Mouse (Mus musculus) spleen, embryonic (tissue): ENCODE measurements around the gene Clstn2.

Source experiments
- CTCF ChIA-PET: fragments of 350-600 bp; sonication (Branson Sonifier 250); formaldehyde crosslinking; loops from one replicate; lab custom pipeline; 2022; lab: Charles Lee

Clstn2 gene

DNA sequence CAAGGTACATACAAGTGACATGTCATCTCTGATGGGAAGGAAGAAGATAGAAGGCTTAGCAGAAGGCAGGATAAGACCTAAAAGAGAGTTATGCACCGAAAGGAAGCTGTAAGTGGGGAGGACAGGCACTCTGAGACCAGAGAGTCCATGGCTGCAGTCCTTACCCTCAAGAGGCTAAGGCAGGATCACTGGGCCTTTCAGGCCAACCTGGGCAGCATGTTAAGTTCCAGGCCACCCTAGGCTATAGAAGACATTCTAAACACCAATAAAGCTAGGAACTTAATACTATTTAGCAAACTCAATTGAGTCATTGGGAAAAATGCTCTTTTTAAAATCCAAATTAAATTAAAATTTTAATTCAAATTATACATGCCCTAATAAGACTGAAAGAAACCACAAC lies 258.0 kb downstream of the Clstn2 start:
- CTCF ChIA-PET: no interaction called here

GRCm38 (mm10) chr9:97773911-97774310 lies 259.1 kb downstream of the Clstn2 start:
- CTCF ChIA-PET: no interaction called here

- CTCF ChIA-PET: no interaction called here
These were observed 260.6 kb downstream of the Clstn2 start for GRCm38 (mm10) chr9:97772431-97772830.

DNA sequence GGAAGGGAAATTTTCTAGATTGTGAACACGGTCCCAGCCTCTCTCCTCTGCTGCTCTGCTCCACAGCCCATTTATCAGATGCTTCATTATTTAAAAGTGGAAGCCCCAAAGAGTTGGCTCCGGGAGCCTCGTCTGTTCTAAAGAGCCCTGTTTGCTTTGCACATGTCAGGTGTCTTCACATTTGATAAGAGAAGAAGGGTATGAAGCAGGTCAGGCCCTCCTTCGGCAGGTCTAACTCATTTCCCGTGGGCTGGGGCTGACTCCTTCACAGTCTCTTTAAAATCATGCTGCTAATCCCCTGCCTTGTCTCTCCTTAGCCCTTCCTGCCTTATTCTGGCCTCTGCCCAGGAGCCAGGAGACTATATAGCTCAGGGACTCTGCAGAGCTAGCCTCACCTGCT lies 263.6 kb downstream of the Clstn2 start:
- CTCF ChIA-PET: no interaction called here

GRCm38 (mm10) chr9:97765251-97765767 lies 267.7 kb downstream of the Clstn2 start:
- CTCF ChIA-PET: no interaction called here

DNA sequence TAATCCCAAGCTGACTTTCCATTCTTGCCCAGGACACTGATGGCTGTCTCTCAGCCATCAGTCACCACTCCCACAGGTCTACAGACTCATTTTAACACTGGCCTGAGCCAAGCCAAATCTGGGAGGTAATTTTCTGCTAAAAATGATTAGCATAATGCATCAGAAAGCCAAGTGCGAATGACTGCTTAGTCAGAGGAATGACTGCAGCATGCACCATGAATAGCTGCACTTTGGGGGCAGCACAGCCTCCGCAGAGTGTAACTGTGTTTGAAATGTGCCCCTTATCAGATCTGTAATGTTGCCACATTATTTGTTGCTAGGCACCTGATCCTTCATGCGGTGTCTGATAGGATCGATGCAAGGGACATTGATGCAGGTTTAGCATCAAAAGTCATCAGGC lies 269.9 kb downstream of the Clstn2 start:
- CTCF ChIA-PET: no interaction called here

DNA sequence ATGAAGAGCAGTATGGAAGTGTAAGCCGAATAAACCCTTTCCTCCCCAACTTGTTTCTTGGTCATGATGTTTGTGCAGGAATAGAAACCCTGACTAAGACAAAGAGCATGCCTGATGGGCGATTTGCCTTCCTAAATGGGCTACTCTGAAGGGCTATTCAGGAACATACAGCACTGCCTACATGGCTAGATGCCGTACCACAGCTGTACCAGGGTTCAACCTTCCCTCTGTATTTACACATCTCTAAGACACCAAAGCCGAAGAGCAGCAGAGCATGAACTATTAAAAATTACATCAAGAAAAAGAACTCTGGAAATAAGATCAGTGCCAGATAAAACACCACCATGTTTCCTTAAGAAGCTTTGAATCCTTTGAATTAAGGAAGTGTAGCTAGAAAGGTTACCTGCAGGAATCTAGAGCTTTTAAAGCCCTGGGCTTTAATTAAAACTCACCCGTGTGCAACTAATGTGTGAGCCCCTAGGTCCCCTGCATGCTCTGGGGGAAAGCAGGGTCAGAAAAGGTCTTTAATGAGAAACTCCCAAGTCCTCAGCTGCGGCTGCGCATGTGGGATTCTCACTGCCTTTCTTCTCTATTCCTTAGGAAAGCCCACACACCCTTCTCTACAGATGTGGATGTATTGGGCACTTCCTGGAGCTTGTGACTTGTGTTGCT lies 277.2 kb downstream of the Clstn2 start:
- CTCF ChIA-PET: no interaction called here

- CTCF ChIA-PET: no interaction called here
These were observed 279.3 kb downstream of the Clstn2 start for GRCm38 (mm10) chr9:97753715-97754114.

DNA sequence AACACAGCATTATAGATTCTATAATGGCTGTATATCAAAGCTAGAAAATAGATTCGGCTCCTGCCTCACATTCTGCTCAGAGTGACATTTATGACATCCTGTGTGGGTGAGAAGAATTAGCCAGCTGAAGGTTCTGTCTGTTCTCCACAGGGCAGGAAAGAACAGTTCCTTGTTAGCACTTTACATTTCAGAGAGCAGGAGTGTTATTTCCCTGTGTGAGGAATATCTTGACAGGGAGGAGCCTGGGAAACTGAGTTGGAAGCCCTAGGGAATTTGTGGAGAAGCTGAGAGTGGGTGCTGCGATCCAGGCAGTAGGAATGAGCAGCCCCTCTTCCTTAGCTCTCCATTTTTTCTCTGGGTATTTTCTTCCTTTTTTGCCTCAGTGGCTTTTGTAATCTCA lies 286.4 kb downstream of the Clstn2 start:
- CTCF ChIA-PET: no interaction called here

DNA sequence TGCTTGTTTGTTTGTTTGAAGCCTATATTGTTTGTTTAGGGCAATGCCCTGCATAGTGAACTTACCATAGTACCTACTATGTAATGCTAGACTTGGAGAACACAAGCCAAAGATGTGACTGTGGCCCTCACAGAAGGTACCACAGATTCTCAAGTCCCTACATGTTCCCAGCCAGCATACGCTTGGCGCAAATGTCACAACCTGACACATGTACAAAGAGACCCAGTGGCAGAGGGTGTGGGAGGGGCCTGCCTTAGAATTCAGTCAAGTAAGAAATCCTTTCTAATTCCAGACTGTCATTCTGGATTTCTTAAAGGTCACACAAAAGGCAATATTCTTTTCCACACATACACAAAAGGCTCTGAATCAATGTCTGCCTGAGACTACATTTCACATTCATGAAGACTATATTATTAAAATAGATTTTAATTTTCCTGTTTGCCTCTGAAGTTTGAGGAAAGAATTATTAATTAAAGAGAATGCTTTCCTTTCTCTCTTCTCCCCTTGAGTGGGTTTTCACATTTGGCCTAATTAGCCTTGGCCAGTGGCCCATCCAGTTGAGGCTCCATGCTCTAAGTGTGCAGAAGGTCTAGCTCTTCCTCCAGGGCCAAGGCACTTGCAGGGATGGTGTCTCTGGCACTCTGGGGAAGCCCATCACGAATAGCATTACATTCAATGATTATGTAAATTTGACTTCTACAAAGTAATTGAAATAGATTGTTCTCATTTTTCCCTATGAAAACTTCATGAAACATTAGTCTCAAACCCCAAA lies 305.1 kb downstream of the Clstn2 start:
- CTCF ChIA-PET: no interaction called here

- CTCF ChIA-PET: no interaction called here
These were observed 315.3 kb downstream of the Clstn2 start for GRCm38 (mm10) chr9:97717728-97718127.

- CTCF ChIA-PET: no interaction called here
These were observed 316.0 kb downstream of the Clstn2 start for GRCm38 (mm10) chr9:97717005-97717404.

GRCm38 (mm10) chr9:97712888-97713287 lies 320.1 kb downstream of the Clstn2 start:
- CTCF ChIA-PET: no interaction called here

GRCm38 (mm10) chr9:97703901-97704503 lies 329.0 kb downstream of the Clstn2 start:
- CTCF ChIA-PET: no interaction called here

DNA sequence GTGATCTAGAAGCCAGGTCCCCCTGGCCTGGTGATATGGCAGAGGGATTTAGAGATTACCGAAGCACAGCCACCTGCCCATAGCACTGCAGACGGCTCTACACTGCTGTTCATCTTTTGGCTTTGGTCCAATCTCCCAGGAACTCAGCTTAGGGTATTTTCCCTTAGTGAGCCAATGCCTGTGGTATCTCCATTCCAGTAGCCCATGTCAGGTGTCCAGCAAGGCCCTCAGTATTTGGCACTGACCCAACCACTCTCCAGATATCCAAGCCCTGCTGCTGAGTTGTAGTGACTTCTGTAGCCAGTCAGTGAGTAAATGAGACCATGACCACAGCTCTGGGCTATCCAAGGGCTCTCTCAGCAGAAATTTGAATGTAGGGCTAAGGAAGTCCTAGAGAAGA lies 330.0 kb downstream of the Clstn2 start:
- CTCF ChIA-PET: no interaction called here

- CTCF ChIA-PET: no interaction called here
These were observed 333.0 kb downstream of the Clstn2 start for GRCm38 (mm10) chr9:97699983-97700382.

DNA sequence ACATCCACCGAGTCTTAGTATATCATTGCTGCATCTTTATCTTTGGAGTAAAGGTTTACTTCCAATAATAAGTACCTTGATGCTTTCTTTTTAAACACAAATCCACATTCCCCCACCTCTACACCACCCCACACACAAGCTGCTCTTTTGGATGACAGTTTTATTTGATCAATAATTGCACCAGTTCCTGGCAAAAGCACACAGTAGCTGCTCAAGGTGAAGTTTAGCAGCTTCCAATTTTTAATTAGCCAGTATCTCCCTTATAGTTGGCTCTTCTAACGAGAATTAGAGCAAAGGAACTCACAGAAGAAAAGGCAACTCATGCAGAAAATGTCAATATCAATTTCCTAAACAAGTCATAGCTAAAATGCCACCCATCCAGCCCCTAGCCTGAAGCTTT lies 334.0 kb downstream of the Clstn2 start:
- CTCF ChIA-PET: no interaction called here

DNA sequence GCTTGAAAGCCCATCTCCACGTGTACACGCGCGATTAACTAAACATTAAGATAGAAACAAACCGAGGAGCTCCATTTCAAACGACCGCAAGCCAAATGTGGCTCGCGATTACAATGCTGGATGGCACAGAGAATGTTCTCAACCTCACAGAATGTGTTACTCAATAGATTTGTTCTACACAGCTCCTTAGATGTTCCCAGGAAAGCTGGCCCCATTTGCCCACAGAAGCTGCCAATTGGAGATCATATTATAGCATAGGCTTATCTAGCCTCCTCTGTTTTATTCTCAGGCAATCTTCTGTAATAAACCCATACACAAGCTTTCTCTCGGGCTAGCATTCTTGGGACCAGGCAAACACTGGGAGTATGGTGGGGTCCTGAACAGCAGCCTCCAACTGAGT lies 334.9 kb downstream of the Clstn2 start:
- CTCF ChIA-PET: no interaction called here

DNA sequence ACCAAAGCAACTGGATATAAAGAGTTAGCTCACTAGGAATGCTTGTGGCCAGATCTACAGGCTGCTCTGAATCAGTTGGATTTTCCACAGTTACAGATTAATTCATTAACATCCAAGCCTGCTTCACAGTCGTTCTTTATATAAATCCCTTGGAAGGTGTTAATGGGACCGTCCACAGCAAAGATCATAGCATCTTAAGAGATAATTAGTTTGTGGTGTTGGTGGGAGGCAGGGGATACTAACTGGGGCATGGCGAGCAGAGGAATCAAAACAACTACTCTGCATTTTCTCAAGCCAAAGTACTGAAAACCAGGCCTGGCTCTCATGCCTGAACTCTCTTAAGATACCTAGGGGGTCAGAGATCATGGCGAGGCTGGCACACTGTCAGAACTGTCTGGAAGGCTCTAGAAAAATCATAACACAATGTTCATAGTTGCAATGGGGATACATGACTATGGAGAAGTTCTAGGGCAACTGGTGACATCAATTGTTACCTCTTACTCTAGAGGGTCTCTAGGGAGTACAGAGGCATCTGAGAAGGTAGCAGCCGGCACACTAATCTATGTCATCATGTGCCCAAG lies 336.2 kb downstream of the Clstn2 start:
- CTCF ChIA-PET: no interaction called here

- CTCF ChIA-PET: no interaction called here
These were observed 337.7 kb downstream of the Clstn2 start for GRCm38 (mm10) chr9:97695278-97695677.

DNA sequence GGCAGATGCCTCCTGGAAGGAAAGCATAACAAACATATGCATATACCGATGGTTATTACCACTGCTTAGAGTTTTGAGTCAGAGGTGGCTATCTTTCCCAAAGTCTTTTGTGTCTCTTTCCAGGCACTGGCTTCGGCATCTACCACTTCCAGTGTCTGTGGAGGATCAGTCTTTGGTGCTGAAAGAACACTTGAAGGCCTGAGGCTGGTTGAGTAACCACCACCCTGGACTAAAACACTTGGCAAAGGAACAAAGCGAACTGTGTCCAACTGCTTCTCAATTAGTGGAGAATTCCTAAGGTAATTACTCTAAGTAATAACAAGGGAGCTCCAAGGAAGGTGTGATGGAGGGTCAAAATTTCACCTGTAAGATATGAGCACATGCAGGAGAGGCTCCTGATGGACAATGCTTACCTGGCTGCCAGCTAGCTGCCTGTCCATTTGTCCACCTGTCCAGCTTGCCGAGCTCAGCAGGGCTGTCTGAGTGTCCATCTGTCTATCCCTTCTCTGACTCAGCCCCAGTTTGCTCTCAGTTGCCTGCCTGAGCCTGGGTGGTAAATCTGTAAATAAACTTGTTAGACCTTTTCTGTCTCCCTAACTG lies 346.1 kb downstream of the Clstn2 start:
- CTCF ChIA-PET: no interaction called here

GRCm38 (mm10) chr9:97685664-97686063 lies 347.3 kb downstream of the Clstn2 start:
- CTCF ChIA-PET: no interaction called here
